Mouse (Mus musculus) right cerebral cortex, postnatal 14 days (tissue): ENCODE measurements around the gene Fbxl7.
A peak's percentile ranks its signal among the peaks of the same experiment; 100 is the strongest.

Experiments
- DNase-seq: peaks from one replicate; pipeline ENCODE4 v3.0.0; 2022

Fbxl7 gene

GRCm38 (mm10) chr15:26895251-26895711 is at the start of gene Fbxl7:
Gene Fbxl7 (minus strand): TSS chr15:26895580.
- DNase-seq: peak; percentile 62

- no peak for DNase-seq
Observed at GRCm38 (mm10) chr15:26922026-26922425, 26.6 kb upstream of the Fbxl7 start.

- no peak for DNase-seq
Observed at GRCm38 (mm10) chr15:26913427-26913826, 18.0 kb upstream of the Fbxl7 start.

GRCm38 (mm10) chr15:26895761-26896160 is 381 bp upstream of the Fbxl7 start:
- DNase-seq: no peak

- peak; percentile 7 for DNase-seq
Observed at GRCm38 (mm10) chr15:26894801-26895229, 565 bp downstream of the Fbxl7 start.

- no peak for DNase-seq
Observed at GRCm38 (mm10) chr15:26894031-26894655, 1.2 kb downstream of the Fbxl7 start.

GRCm38 (mm10) chr15:26893136-26893535 is 2.2 kb downstream of the Fbxl7 start:
- no peak for DNase-seq

- no peak for DNase-seq
Observed at GRCm38 (mm10) chr15:26889971-26890370, 5.4 kb downstream of the Fbxl7 start.

- DNase-seq: no peak
Observed at GRCm38 (mm10) chr15:26888170-26888569, 7.2 kb downstream of the Fbxl7 start.

- no peak for DNase-seq
Observed at GRCm38 (mm10) chr15:26885979-26886378, 9.4 kb downstream of the Fbxl7 start.

- DNase-seq: no peak
Observed at GRCm38 (mm10) chr15:26880212-26880956, 15.0 kb downstream of the Fbxl7 start.

GRCm38 (mm10) chr15:26875687-26876086 is 19.7 kb downstream of the Fbxl7 start:
- DNase-seq: peak; percentile 62

GRCm38 (mm10) chr15:26872234-26872633 is 23.1 kb downstream of the Fbxl7 start:
- no peak for DNase-seq

- DNase-seq: no peak
Observed at GRCm38 (mm10) chr15:26869197-26869596, 26.2 kb downstream of the Fbxl7 start.

GRCm38 (mm10) chr15:26867521-26867920 is 27.9 kb downstream of the Fbxl7 start:
- no peak for DNase-seq

GRCm38 (mm10) chr15:26862173-26862572 is 33.2 kb downstream of the Fbxl7 start:
- no peak for DNase-seq

- DNase-seq: no peak
Observed at GRCm38 (mm10) chr15:26849626-26850025, 45.8 kb downstream of the Fbxl7 start.

GRCm38 (mm10) chr15:26842216-26842615 is 53.2 kb downstream of the Fbxl7 start:
- DNase-seq: no peak

GRCm38 (mm10) chr15:26838386-26838785 is 57.0 kb downstream of the Fbxl7 start:
- no peak for DNase-seq

GRCm38 (mm10) chr15:26837200-26837599 is 58.2 kb downstream of the Fbxl7 start:
- DNase-seq: no peak

- no peak for DNase-seq
Observed at GRCm38 (mm10) chr15:26834415-26834814, 61.0 kb downstream of the Fbxl7 start.

GRCm38 (mm10) chr15:26831141-26831540 is 64.2 kb downstream of the Fbxl7 start:
- DNase-seq: no peak

- no peak for DNase-seq
Observed at GRCm38 (mm10) chr15:26816931-26817330, 78.4 kb downstream of the Fbxl7 start.

GRCm38 (mm10) chr15:26812856-26813255 is 82.5 kb downstream of the Fbxl7 start:
- DNase-seq: no peak
